Mouse (Mus musculus) CH12.LX (cell line): ENCODE results near the gene Agbl5. TPM values are rescaled to one million over a fixed set of nuclear protein-coding genes. Genes with fewer than 3 reads are reported as not detected.

Experiments used
- DNase-seq: peaks from one replicate; pipeline ENCODE4 v3.0.0-alpha.2; 2013; ENCODE audit errors: extremely low read depth
- H3K27ac ChIP-seq: 2 replicates; pipeline ENCODE4 v1.5.1; 2012; ENCODE audit warnings: low read depth, mild to moderate bottlenecking, control low read depth, moderate library complexity; ENCODE audit not compliant: insufficient read depth
- H3K27me3 ChIP-seq: replicated peaks from 2 replicates; pipeline ENCODE3; 2012; ENCODE audit warnings: inconsistent platforms
- H3K36me3 ChIP-seq, 2 experiments: replicated peaks in 1 of 2; 2 replicates each; pipeline versions ENCODE3 to v1.6.1; 2012; ENCODE audit warnings: inconsistent platforms in 1 of 2, low read length in 1 of 2, mild to moderate bottlenecking in 1 of 2, mixed read lengths in 1 of 2, moderate library complexity in 1 of 2; ENCODE audit not compliant: control insufficient read depth in 1 of 2, insufficient read depth in 1 of 2
- H3K4me1 ChIP-seq, 2 experiments: 2 replicates each; pipeline ENCODE4 v1.6.1; 2012; ENCODE audit warnings: inconsistent platforms in 1 of 2, moderate library complexity in 1 of 2; ENCODE audit not compliant: insufficient read depth in 2 of 2, control insufficient read depth in 1 of 2
- H3K4me2 ChIP-seq: 2 replicates; pipeline ENCODE4 v1.6.1; 2012; ENCODE audit warnings: low read depth, mild to moderate bottlenecking, control low read depth; ENCODE audit not compliant: poor library complexity, insufficient read depth, severe bottlenecking
- H3K4me3 ChIP-seq, 3 experiments: fragments of 150-350 bp in 1 of 3; sonication (generic) in 1 of 3; replicated peaks in 1 of 3; 2 replicates each; pipeline versions ENCODE3 to v1.5.1; 2011 to 2012; ENCODE audit warnings: low read depth in 2 of 3, low read length in 2 of 3, mild to moderate bottlenecking in 2 of 3, moderate library complexity in 2 of 3, control low read depth in 1 of 3, improper control_type of control experiment in 1 of 3, inconsistent platforms in 1 of 3, mixed read lengths in 1 of 3; ENCODE audit not compliant: poor library complexity in 1 of 3
- H3K79me2 ChIP-seq: replicated peaks from 2 replicates; pipeline ENCODE4 v1.6.1; 2012; ENCODE audit warnings: mild to moderate bottlenecking, moderate library complexity; ENCODE audit not compliant: control insufficient read depth, poor library complexity, insufficient read depth, severe bottlenecking; ENCODE audit errors: extremely low read depth
- H3K9ac ChIP-seq: 2 replicates; pipeline ENCODE4 v1.6.1; 2012; ENCODE audit warnings: low read depth, mild to moderate bottlenecking, control low read depth, moderate library complexity; ENCODE audit not compliant: insufficient read depth
- H3K9me3 ChIP-seq: replicated peaks from 2 replicates; pipeline ENCODE3; 2012; ENCODE audit warnings: low read length, inconsistent platforms, mixed read lengths
- CHD1 ChIP-seq: IDR thresholded peaks from 2 replicates; pipeline ENCODE4 v1.6.1; 2012; ENCODE audit warnings: low read depth, low read length, improper control_type of control experiment, inconsistent platforms
- CTCF ChIP-seq, 2 experiments: IDR thresholded peaks in 1 of 2; conservative IDR thresholded peaks in 1 of 2; 2 replicates each; pipeline ENCODE4 v1.5.1; 2011 to 2012; ENCODE audit warnings: low read depth in 2 of 2, low read length in 2 of 2, improper control_type of control experiment in 1 of 2, inconsistent platforms in 1 of 2, mild to moderate bottlenecking in 1 of 2, moderate library complexity in 1 of 2
- ELF1 ChIP-seq: IDR thresholded peaks from 2 replicates; pipeline ENCODE4 v1.6.1; 2014; ENCODE audit warnings: low read depth, mild to moderate bottlenecking, inconsistent platforms, low read length, improper control_type of control experiment
- ETS1 ChIP-seq: conservative IDR thresholded peaks from 2 replicates; pipeline ENCODE4 v1.6.1; 2012; ENCODE audit warnings: low read depth, mild to moderate bottlenecking, inconsistent platforms, low read length, improper control_type of control experiment, moderate library complexity
- GABPA ChIP-seq: IDR thresholded peaks from 2 replicates; pipeline ENCODE4 v1.6.1; 2012; ENCODE audit warnings: low read depth, low read length, improper control_type of control experiment, inconsistent platforms; ENCODE audit not compliant: insufficient replicate concordance
- JUND ChIP-seq: conservative IDR thresholded peaks from 2 replicates; pipeline ENCODE4 v1.6.1; 2011; ENCODE audit warnings: low read depth, low read length, improper control_type of control experiment
- KAT2A ChIP-seq: IDR thresholded peaks from 2 replicates; pipeline ENCODE4 v1.6.1; 2012; ENCODE audit warnings: low read length, improper control_type of control experiment, inconsistent platforms; ENCODE audit not compliant: insufficient replicate concordance
- MAFK ChIP-seq: IDR thresholded peaks from 2 replicates; pipeline ENCODE4 v1.6.1; 2011; ENCODE audit warnings: low read length, improper control_type of control experiment; ENCODE audit not compliant: insufficient replicate concordance
- MAX ChIP-seq: IDR thresholded peaks from 2 replicates; pipeline ENCODE4 v1.6.1; 2011; ENCODE audit warnings: low read length, improper control_type of control experiment
- MEF2A ChIP-seq: IDR thresholded peaks from 2 replicates; pipeline ENCODE4 v1.6.1; 2014; ENCODE audit warnings: low read depth, mild to moderate bottlenecking, inconsistent platforms, low read length, improper control_type of control experiment, borderline replicate concordance
- MXI1 ChIP-seq: IDR thresholded peaks from 2 replicates; pipeline ENCODE4 v1.6.1; 2011; ENCODE audit warnings: mild to moderate bottlenecking, low read depth, low read length, improper control_type of control experiment
- NELFE ChIP-seq: IDR thresholded peaks from 2 replicates; pipeline ENCODE4 v1.6.1; 2011; ENCODE audit warnings: low read depth, low read length, improper control_type of control experiment
- NRF1 ChIP-seq: IDR thresholded peaks from 2 replicates; pipeline ENCODE4 v1.6.1; 2014; ENCODE audit warnings: low read depth, mild to moderate bottlenecking, inconsistent platforms, low read length, improper control_type of control experiment, moderate library complexity
- POLR2AphosphoS2 ChIP-seq: IDR thresholded peaks from 2 replicates; pipeline ENCODE4 v1.6.1; 2011; ENCODE audit warnings: low read depth, low read length, improper control_type of control experiment
- RCOR1 ChIP-seq: conservative IDR thresholded peaks from 2 replicates; pipeline ENCODE4 v1.6.1; 2012; ENCODE audit warnings: low read depth, mild to moderate bottlenecking, inconsistent platforms, low read length, improper control_type of control experiment
- SIN3A ChIP-seq: IDR thresholded peaks from 2 replicates; pipeline ENCODE4 v1.6.1; 2012; ENCODE audit warnings: low read length, improper control_type of control experiment, inconsistent platforms
- TBP ChIP-seq: conservative IDR thresholded peaks from 2 replicates; pipeline ENCODE4 v1.6.1; 2011; ENCODE audit warnings: low read depth, low read length, improper control_type of control experiment
- TCF12 ChIP-seq: IDR thresholded peaks from 2 replicates; pipeline ENCODE4 v1.6.1; 2014; ENCODE audit warnings: low read depth, mild to moderate bottlenecking, inconsistent platforms, low read length, improper control_type of control experiment
- UBTF ChIP-seq: IDR thresholded peaks from 2 replicates; pipeline ENCODE4 v1.6.1; 2012; ENCODE audit warnings: low read depth, mild to moderate bottlenecking, inconsistent platforms, low read length, improper control_type of control experiment, moderate library complexity
- USF1 ChIP-seq: IDR thresholded peaks from 2 replicates; pipeline ENCODE4 v1.6.1; 2014; ENCODE audit warnings: low read depth, mild to moderate bottlenecking, inconsistent platforms, low read length, improper control_type of control experiment
- USF2 ChIP-seq: conservative IDR thresholded peaks from 2 replicates; pipeline ENCODE4 v1.6.1; 2011; ENCODE audit warnings: low read depth, low read length, improper control_type of control experiment
- dilution Hi-C: fragments of 300-500 bp; cut with MboI; formaldehyde crosslinking; loops from 2 replicates; pipeline ENCODE4 v1.14.3; 2020; ENCODE audit warnings: low sequenced_read_pairs; ENCODE audit not compliant: extremely low pct_unique_long_range_greater_than_20kb, extremely low pct_ligation_motif_present
- in situ Hi-C: fragments of 300-500 bp; cut with MboI; formaldehyde crosslinking; loops from 3 replicates; pipeline ENCODE4 v1.14.3; 2019; ENCODE audit warnings: low sequenced_read_pairs, low pct_ligation_motif_present, low pct_unique_long_range_greater_than_20kb, mixed read lengths
- polyA plus RNA-seq: library from polyadenylated mRNA; unstranded; fragments of >175 nt; gene quantifications from 2 replicates; pipeline ENCODE4 v1.2.1, GENCODE M21; 2012; ENCODE audit warnings: low read depth; ENCODE audit not compliant: insufficient read length
- total RNA-seq, 2 experiments: library from RNA; depleted of rRNA; stranded (reverse); fragments of 300-350 nt in 1 of 2; fragments of >200 nt in 1 of 2; gene quantifications; 2 replicates each; pipeline ENCODE4 v1.2.3; 2012 to 2014

Gene Agbl5
- total and polyA plus RNA-seq, 3 experiments: 4.1 to 11.6 (median 9.3) TPM

GRCm38 (mm10) chr5:30913060-30913841, 24.8 kb downstream of the Agbl5 start, which contains the start of gene Emilin1:
Gene Emilin1, plus strand, starts transcription at chr5:30913402.
- TF ChIP-seq CTCF (conservative IDR thresholded peaks at IDR 0.05 in 1 of 2, IDR thresholded peaks at IDR 0.05 in 1 of 2; ENCODE audit: low read depth in 2 of 2, low read length in 2 of 2): no peak
- no peak for TF ChIP-seq POLR2AphosphoS2
- no peak for TF ChIP-seq USF2
- TF ChIP-seq MAX: no peak
- DNase-seq: no peak

GRCm38 (mm10) chr5:30914101-30914635, 25.7 kb downstream of the Agbl5 start:
- Histone ChIP-seq H3K4me2 (no peak overlapping the region), H3K79me2 (no peaks in the 10 kb centered on the region), H3K9ac (no peak overlapping the region), H3K27me3 (peaks cover 34% of the 10 kb centered on the region), H3K9me3 (no peaks in the 10 kb centered on the region), H3K4me1 (peaks cover 4 to 19% of the 10 kb centered on the region in 2 experiments)
- in situ Hi-C loops: no loop called here
- dilution Hi-C loops: no loop called here
- no peak for DNase-seq
- TF ChIP-seq KAT2A (no peak), TBP (no peak), USF1 (no peak), UBTF (no peak), USF2 (no peak), ETS1 (no peak), TCF12 (no peak), NRF1 (no peak), MXI1 (no peak), JUND (no peak), MAFK (no peak), RCOR1 (no peak), CHD1 (no peak), POLR2AphosphoS2 (no peak), SIN3A (no peak), GABPA (no peak), MEF2A (no peak), ELF1 (no peak), NELFE (no peak)
- TF ChIP-seq, all 38 proteins: peak for 0
- Histone ChIP-seq H3K4me3 (no peak overlapping the region), H3K36me3 (no peaks in the 10 kb centered on the region), H3K27ac (no peak overlapping the region)

More at GRCm38 (mm10) chr5:30913060-30913841, 24.8 kb downstream of the Agbl5 start, which contains the start of gene Emilin1:
- Histone ChIP-seq H3K79me2 (no peaks in the 10 kb centered on the region), H3K9me3 (no peaks in the 10 kb centered on the region), H3K36me3 (no peaks in the 10 kb centered on the region), H3K9ac (no peak within 1 kb of the TSS), H3K27me3 (peaks cover 25% of the 10 kb centered on the region), H3K27ac (no peak within 1 kb of the TSS), H3K4me3 (no peak within 1 kb of the TSS), H3K4me1 (peaks cover 4 to 22% of the 10 kb centered on the region in 2 experiments), H3K4me2 (no peak within 1 kb of the TSS)
- in situ Hi-C loops (no loop called here), dilution Hi-C loops (no loop called here)
